Mouse (Mus musculus) limb, embryonic 13.5 days (tissue): ENCODE data around the gene Cgas. TPM values are rescaled to one million over a fixed set of nuclear protein-coding genes. Genes with fewer than 3 reads are reported as not detected.
"Not testable (repeated sequence)": the region's sequence is repeated elsewhere in the genome, so short reads cannot be mapped to it uniquely, and the experiment has no call there.

ENCODE experiments used
- ATAC-seq: fragments of 200-750 bp; cut with Nextera tagmentation; 2 replicates; pipeline ENCODE4 v1.8.0; 2017; ENCODE audit warnings: low read depth, moderate number of reproducible peaks, moderate TSS enrichment; ENCODE audit not compliant: low FRiP score
- H3K27ac ChIP-seq: fragments of 300-500 bp; sonication (generic); 2 replicates; pipeline ENCODE4 v1.5.1; 2015; ENCODE audit warnings: inconsistent platforms, mild to moderate bottlenecking, moderate library complexity
- H3K27me3 ChIP-seq: fragments of 300-500 bp; sonication (generic); 2 replicates; pipeline ENCODE4 v1.6.1; 2015; ENCODE audit warnings: mild to moderate bottlenecking, inconsistent platforms
- H3K36me3 ChIP-seq: fragments of 300-500 bp; sonication (generic); 2 replicates; pipeline ENCODE4 v1.6.1; 2015; ENCODE audit warnings: inconsistent platforms, mild to moderate bottlenecking, moderate library complexity
- H3K4me1 ChIP-seq: fragments of 300-500 bp; sonication (generic); 2 replicates; pipeline ENCODE4 v1.6.1; 2015; ENCODE audit warnings: inconsistent platforms
- H3K4me2 ChIP-seq: fragments of 300-500 bp; sonication (generic); replicated peaks from 2 replicates; pipeline ENCODE4 v1.6.1; 2015; ENCODE audit warnings: inconsistent platforms, mild to moderate bottlenecking, moderate library complexity
- H3K4me3 ChIP-seq: fragments of 300-500 bp; sonication (generic); 2 replicates; pipeline ENCODE4 v1.5.1; 2015; ENCODE audit warnings: moderate library complexity, mild to moderate bottlenecking, inconsistent platforms
- H3K9ac ChIP-seq: fragments of 300-500 bp; sonication (generic); 2 replicates; pipeline ENCODE4 v1.6.1; 2015; ENCODE audit warnings: mild to moderate bottlenecking, inconsistent platforms
- H3K9me3 ChIP-seq: fragments of 300-500 bp; sonication (generic); 2 replicates; pipeline ENCODE4 v1.6.1; 2016; ENCODE audit warnings: inconsistent platforms
- WGBS: fragments of 180-500 bp; shearing (Covaris S2); methylation state at CpG from one replicate; pipeline ENCODE4 v1.1.7; 2015; 5-methylcytosine and 5-hydroxymethylcytosine counted together
- polyA plus RNA-seq: library from polyadenylated mRNA; unstranded; fragments of >200 nt; fragmentation: Nextera tagmentation; extraction: Ambion mirVana; gene quantifications from 2 replicates; pipeline ENCODE4 v1.2.1, GENCODE M21; 2015

Gene Cgas
- 2.5 and 2.6 TPM in 2 replicates for polyA plus RNA-seq

- H3K4me3 ChIP-seq: peak within 1 kb of the TSS; percentile 55
- no peaks in the 10 kb centered on the region for H3K9me3 ChIP-seq
- no peak within 1 kb of the TSS for H3K27ac ChIP-seq
- peaks cover 7% of the 10 kb centered on the region; the same call in 1 of the 2 replicates for H3K4me1 ChIP-seq
- peak within 1 kb of the TSS; percentile 75 for H3K9ac ChIP-seq
- no peaks in the 10 kb centered on the region for H3K36me3 ChIP-seq
- peaks cover 78% of the 10 kb centered on the region for H3K27me3 ChIP-seq
- peak within 1 kb of the TSS; percentile 88 for H3K4me2 ChIP-seq
- WGBS: under 1% methylated on average over 81 of the region's 81 CpGs
- ATAC-seq: peak; percentile 68
These were observed at the start of gene Cgas for GRCm38 (mm10) chr9:78442579-78443392. Cgas (minus strand) TSS chr9:78443237.

- no peak overlapping the region for H3K27ac ChIP-seq
- H3K4me3 ChIP-seq: no peak overlapping the region
- H3K9ac ChIP-seq: no peak overlapping the region
- ATAC-seq: no peak
- H3K4me1 ChIP-seq: no peaks in the 10 kb centered on the region
- no peaks in the 10 kb centered on the region for H3K36me3 ChIP-seq
- no peaks in the 10 kb centered on the region for H3K27me3 ChIP-seq
- no peaks in the 10 kb centered on the region for H3K9me3 ChIP-seq
- no peak overlapping the region for H3K4me2 ChIP-seq
- WGBS: 90% methylated on average over 3 of the region's 3 CpGs
These were observed 49.2 kb upstream of the Cgas start for GRCm38 (mm10) chr9:78492254-78492653.

GRCm38 (mm10) chr9:78491169-78491568, 48.1 kb upstream of the Cgas start:
- no peak for ATAC-seq
- 88% methylated on average over 3 of the region's 3 CpGs for whole genome bisulfite sequencing
- H3K4me2 ChIP-seq: no peak overlapping the region

GRCm38 (mm10) chr9:78488890-78489420, 45.9 kb upstream of the Cgas start, which contains the start of gene Eef1a1:
Eef1a1 (minus strand) TSS chr9:78489151.
- no peaks in the 10 kb centered on the region for H3K36me3 ChIP-seq
- 5% methylated on average over 15 of the region's 20 CpGs for WGBS
- H3K4me2 ChIP-seq: peak within 1 kb of the TSS; percentile 68
- peak within 1 kb of the TSS; percentile 42 for H3K4me3 ChIP-seq
- H3K9me3 ChIP-seq: no peaks in the 10 kb centered on the region
- no peaks in the 10 kb centered on the region for H3K27me3 ChIP-seq
- peak; percentile 79 for ATAC-seq
- H3K27ac ChIP-seq: peak within 1 kb of the TSS; percentile 39; the same call in 1 of the 2 replicates
- H3K9ac ChIP-seq: peak within 1 kb of the TSS; percentile 67
- no peaks in the 10 kb centered on the region for H3K4me1 ChIP-seq

More at GRCm38 (mm10) chr9:78491169-78491568, 48.1 kb upstream of the Cgas start:
- Histone ChIP-seq H3K9ac (no peak overlapping the region), H3K4me3 (no peak overlapping the region), H3K4me1 (no peaks in the 10 kb centered on the region), H3K36me3 (no peaks in the 10 kb centered on the region), H3K27ac (no peak overlapping the region), H3K27me3 (no peaks in the 10 kb centered on the region), H3K9me3 (no peaks in the 10 kb centered on the region)

GRCm38 (mm10) chr9:78488021-78488420, 45.0 kb upstream of the Cgas start:
- H3K4me2 ChIP-seq, ATAC-seq, H3K27me3 ChIP-seq, H3K36me3 ChIP-seq, H3K27ac ChIP-seq, H3K9me3 ChIP-seq, H3K9ac ChIP-seq, H3K4me3 ChIP-seq, H3K4me1 ChIP-seq: not testable (repeated sequence)
- WGBS: 92% methylated on average over 5 of the region's 5 CpGs

- WGBS: 57% methylated on average over 3 of the region's 3 CpGs
- Histone ChIP-seq H3K4me2 (no peak overlapping the region), H3K4me1 (peaks cover 10% of the 10 kb centered on the region), H3K27ac (no peak overlapping the region), H3K9ac (no peak overlapping the region), H3K9me3 (no peaks in the 10 kb centered on the region), H3K27me3 (no peaks in the 10 kb centered on the region), H3K4me3 (no peak overlapping the region), H3K36me3 (peaks cover 9% of the 10 kb centered on the region)
- no peak for ATAC-seq
These were observed 41.6 kb upstream of the Cgas start for GRCm38 (mm10) chr9:78484660-78485059.

GRCm38 (mm10) chr9:78482386-78482785, 39.3 kb upstream of the Cgas start:
- H3K4me2 ChIP-seq: peak overlapping the region; percentile 62
- peaks cover 26% of the 10 kb centered on the region for H3K4me1 ChIP-seq
- peak overlapping the region; percentile 97 for H3K4me3 ChIP-seq
- WGBS: 9% methylated on average over 3 of the region's 3 CpGs
- no peak for ATAC-seq
- peak overlapping the region; percentile 99 for H3K27ac ChIP-seq
- no peaks in the 10 kb centered on the region for H3K9me3 ChIP-seq
- H3K9ac ChIP-seq: peak overlapping the region; percentile 85
- no peaks in the 10 kb centered on the region for H3K27me3 ChIP-seq
- H3K36me3 ChIP-seq: peaks cover 29% of the 10 kb centered on the region

- peak; percentile 99 for ATAC-seq
- Histone ChIP-seq H3K9ac (peak overlapping the region; percentile 100), H3K27me3 (no peaks in the 10 kb centered on the region), H3K4me3 (peak overlapping the region; percentile 97), H3K9me3 (no peaks in the 10 kb centered on the region), H3K36me3 (peaks cover 36% of the 10 kb centered on the region), H3K4me2 (peak overlapping the region; percentile 71), H3K27ac (peak overlapping the region; percentile 99), H3K4me1 (peaks cover 26% of the 10 kb centered on the region)
- 2% methylated on average over 73 of the region's 77 CpGs for WGBS
These were observed 38.6 kb upstream of the Cgas start for GRCm38 (mm10) chr9:78481423-78482331.

GRCm38 (mm10) chr9:78480706-78481358, 37.8 kb upstream of the Cgas start:
- peaks cover 26% of the 10 kb centered on the region for H3K4me1 ChIP-seq
- H3K36me3 ChIP-seq: peaks cover 44% of the 10 kb centered on the region
- H3K27me3 ChIP-seq: no peaks in the 10 kb centered on the region
- under 1% methylated on average over 46 of the region's 46 CpGs for WGBS
- H3K27ac ChIP-seq: peak overlapping the region; percentile 99
- H3K4me3 ChIP-seq: peak overlapping the region; percentile 97
- peak overlapping the region; percentile 71 for H3K4me2 ChIP-seq
- H3K9me3 ChIP-seq: no peaks in the 10 kb centered on the region
- H3K9ac ChIP-seq: peak overlapping the region; percentile 100
- peak; percentile 7 for ATAC-seq

GRCm38 (mm10) chr9:78480227-78480626, 37.2 kb upstream of the Cgas start:
- not testable (repeated sequence) for H3K27me3 ChIP-seq, H3K9me3 ChIP-seq, ATAC-seq
- peak overlapping the region; percentile 99 for H3K27ac ChIP-seq
- H3K9ac ChIP-seq: peak overlapping the region; percentile 100
- peak overlapping the region; percentile 71 for H3K4me2 ChIP-seq
- H3K36me3 ChIP-seq: peaks cover 45% of the 10 kb centered on the region
- peaks cover 26% of the 10 kb centered on the region for H3K4me1 ChIP-seq
- under 1% methylated on average over 13 of the region's 13 CpGs for WGBS
- H3K4me3 ChIP-seq: peak overlapping the region; percentile 97

- peak overlapping the region; percentile 63 for H3K9ac ChIP-seq
- peak overlapping the region; percentile 71 for H3K4me2 ChIP-seq
- not testable (repeated sequence) for ATAC-seq, H3K27me3 ChIP-seq, H3K27ac ChIP-seq, H3K9me3 ChIP-seq
- peak overlapping the region; percentile 97 for H3K4me3 ChIP-seq
- H3K4me1 ChIP-seq: peaks cover 26% of the 10 kb centered on the region
- 30% methylated on average over 8 of the region's 8 CpGs for WGBS
- peaks cover 49% of the 10 kb centered on the region for H3K36me3 ChIP-seq
These were observed 36.3 kb upstream of the Cgas start for GRCm38 (mm10) chr9:78479308-78479707.
